Mouse (Mus musculus) testis, adult 2 months (tissue): ENCODE measurements around the gene Gm37240.

Experiments
- CTCF ChIP-seq: fragments of 200-500 bp; IDR thresholded peaks from 2 replicates; pipeline ENCODE4 v1.5.1; 2012; ENCODE audit warnings: low read depth, mild to moderate bottlenecking, inconsistent platforms, low read length, moderate library complexity; ENCODE audit not compliant: control insufficient read depth, insufficient read depth, insufficient replicate concordance
- POLR2A ChIP-seq: fragments of 200-500 bp; IDR thresholded peaks from 2 replicates; pipeline ENCODE4 v1.6.1; 2012; ENCODE audit warnings: low read depth, mild to moderate bottlenecking, inconsistent platforms, low read length, moderate library complexity; ENCODE audit not compliant: control insufficient read depth

DNA sequence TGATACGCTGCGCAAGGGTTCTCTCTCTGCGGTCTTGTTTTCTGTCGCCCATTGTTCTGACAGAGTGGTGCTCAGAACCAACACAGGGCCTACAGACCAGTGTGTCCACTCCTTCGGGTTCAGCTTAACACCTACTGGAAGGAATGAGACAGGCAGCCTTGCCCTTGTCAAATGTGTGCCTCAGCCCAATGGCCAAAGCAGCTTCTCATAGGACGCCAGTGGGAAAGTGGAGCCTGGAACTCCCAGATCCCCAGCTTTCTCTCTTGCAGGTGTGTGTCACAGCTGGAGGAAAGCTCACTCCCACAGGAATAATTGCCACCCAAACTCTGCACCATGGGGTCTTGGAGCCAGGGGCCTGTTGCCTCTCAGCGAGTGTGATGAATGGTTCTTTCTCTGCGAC, 1222.6 kb downstream of the Gm37240 start:
- TF ChIP-seq POLR2A (no peak), CTCF (no peak)
